Mouse (Mus musculus) MEL (cell line): ENCODE data around the gene Tcf7l2. TPM values are rescaled to one million over a fixed set of nuclear protein-coding genes. Genes with fewer than 3 reads are reported as not detected.

Experiments
- DNase-seq: peaks from one replicate; pipeline ENCODE4 v3.0.0; 2011; ENCODE audit warnings: low read depth, low spot score
- H3K27ac ChIP-seq: 2 replicates; pipeline ENCODE4 v1.5.1; 2012; ENCODE audit warnings: low read depth, mild to moderate bottlenecking, control low read depth, low read length, moderate library complexity; ENCODE audit not compliant: control insufficient read depth
- H3K27me3 ChIP-seq, 2 experiments: fragments of 150-350 bp in 1 of 2; sonication (generic) in 1 of 2; 2 replicates each; pipeline ENCODE4 v1.6.1; 2012; ENCODE audit warnings: low read length in 2 of 2, mild to moderate bottlenecking in 2 of 2, improper control_type of control experiment in 1 of 2, moderate library complexity in 1 of 2; ENCODE audit not compliant: insufficient read depth in 2 of 2, control insufficient read depth in 1 of 2
- H3K36me3 ChIP-seq, 2 experiments: 2 replicates each; pipeline ENCODE4 v1.6.1; 2012 to 2014; ENCODE audit warnings: low read length in 2 of 2, improper control_type of control experiment in 1 of 2, inconsistent platforms in 1 of 2, mild to moderate bottlenecking in 1 of 2; ENCODE audit not compliant: insufficient read depth in 2 of 2, control insufficient read depth in 1 of 2
- H3K4me1 ChIP-seq, 2 experiments: fragments of 150-350 bp in 1 of 2; sonication (generic) in 1 of 2; 2 replicates each; pipeline ENCODE4 v1.6.1; 2012; ENCODE audit warnings: low read length in 2 of 2, improper control_type of control experiment in 1 of 2, mild to moderate bottlenecking in 1 of 2; ENCODE audit not compliant: insufficient read depth in 2 of 2, control insufficient read depth in 1 of 2
- H3K4me3 ChIP-seq, 2 experiments: fragments of 150-350 bp in 1 of 2; sonication (generic) in 1 of 2; 2 replicates each; pipeline ENCODE4 v1.5.1; 2012; ENCODE audit warnings: low read depth in 2 of 2, low read length in 2 of 2, mild to moderate bottlenecking in 2 of 2, moderate library complexity in 2 of 2, control low read depth in 1 of 2, improper control_type of control experiment in 1 of 2; ENCODE audit not compliant: control insufficient read depth in 1 of 2, insufficient read depth in 1 of 2
- H3K79me2 ChIP-seq: 2 replicates; pipeline ENCODE4 v1.6.1; 2012; ENCODE audit warnings: mild to moderate bottlenecking, low read length, moderate library complexity; ENCODE audit not compliant: control insufficient read depth, poor library complexity, insufficient read depth
- H3K9ac ChIP-seq: 2 replicates; pipeline ENCODE4 v1.6.1; 2012; ENCODE audit warnings: low read depth, mild to moderate bottlenecking, control low read depth, low read length, moderate library complexity; ENCODE audit not compliant: control insufficient read depth, poor library complexity, severe bottlenecking
- H3K9me3 ChIP-seq: fragments of 150-350 bp; sonication (generic); replicated peaks from 2 replicates; pipeline ENCODE4 v1.6.1; 2012; ENCODE audit warnings: mild to moderate bottlenecking, low read length, improper control_type of control experiment, moderate library complexity; ENCODE audit not compliant: insufficient read depth
- BHLHE40 ChIP-seq: IDR thresholded peaks from 2 replicates; pipeline ENCODE4 v1.6.1; 2012; ENCODE audit warnings: low read depth, mild to moderate bottlenecking, inconsistent platforms, low read length, improper control_type of control experiment, borderline replicate concordance
- CHD1 ChIP-seq: IDR thresholded peaks from 2 replicates; pipeline ENCODE4 v1.6.1; 2012; ENCODE audit warnings: low read depth, mild to moderate bottlenecking, inconsistent platforms, low read length, improper control_type of control experiment
- CHD2 ChIP-seq: IDR thresholded peaks from 2 replicates; pipeline ENCODE4 v1.6.1; 2011; ENCODE audit warnings: low read length, improper control_type of control experiment
- CTCF ChIP-seq, 3 experiments: IDR thresholded peaks in 2 of 3; conservative IDR thresholded peaks in 1 of 3; 2 replicates each; pipeline ENCODE4 v1.5.1; 2011 to 2012; ENCODE audit warnings: low read length in 3 of 3, low read depth in 2 of 3, mild to moderate bottlenecking in 2 of 3, improper control_type of control experiment in 1 of 3, inconsistent platforms in 1 of 3, mixed read lengths in 1 of 3, moderate library complexity in 1 of 3; ENCODE audit not compliant: control insufficient read depth in 1 of 3, insufficient read depth in 1 of 3, poor library complexity in 1 of 3, severe bottlenecking in 1 of 3
- E2F4 ChIP-seq: IDR thresholded peaks from 2 replicates; pipeline ENCODE4 v1.6.1; 2011; ENCODE audit warnings: low read depth, low read length, improper control_type of control experiment, borderline replicate concordance
- ELF1 ChIP-seq: IDR thresholded peaks from 2 replicates; pipeline ENCODE4 v1.6.1; 2014; ENCODE audit warnings: low read depth, mild to moderate bottlenecking, inconsistent platforms, low read length, improper control_type of control experiment, moderate library complexity
- EP300 ChIP-seq, 2 experiments: IDR thresholded peaks; 2 replicates each; pipeline ENCODE4 v1.6.1; 2011; ENCODE audit warnings: improper control_type of control experiment in 2 of 2, low read length in 2 of 2, low read depth in 1 of 2, mild to moderate bottlenecking in 1 of 2
- GABPA ChIP-seq: IDR thresholded peaks from 2 replicates; pipeline ENCODE4 v1.6.1; 2012; ENCODE audit warnings: low read depth, mild to moderate bottlenecking, inconsistent platforms, low read length, improper control_type of control experiment, moderate library complexity
- GATA1 ChIP-seq: IDR thresholded peaks from 2 replicates; pipeline ENCODE4 v1.6.1; 2011; ENCODE audit warnings: low read depth, low read length, improper control_type of control experiment
- HCFC1 ChIP-seq: IDR thresholded peaks from 2 replicates; pipeline ENCODE4 v1.6.1; 2012; ENCODE audit warnings: low read depth, mild to moderate bottlenecking, inconsistent platforms, low read length, improper control_type of control experiment, moderate library complexity
- JUND ChIP-seq: IDR thresholded peaks from 2 replicates; pipeline ENCODE4 v1.6.1; 2011; ENCODE audit warnings: low read depth, mild to moderate bottlenecking, improper control_type of control experiment, low read length
- KAT2A ChIP-seq: conservative IDR thresholded peaks from 2 replicates; pipeline ENCODE4 v1.6.1; 2012; ENCODE audit warnings: low read depth, low read length, improper control_type of control experiment, inconsistent platforms
- MAFK ChIP-seq: IDR thresholded peaks from 2 replicates; pipeline ENCODE4 v1.6.1; 2011; ENCODE audit warnings: low read depth, mild to moderate bottlenecking, low read length, improper control_type of control experiment, borderline replicate concordance
- MAX ChIP-seq: IDR thresholded peaks from 2 replicates; pipeline ENCODE4 v1.6.1; 2011; ENCODE audit warnings: low read length, improper control_type of control experiment
- MEF2A ChIP-seq: IDR thresholded peaks from 2 replicates; pipeline ENCODE4 v1.6.1; 2014; ENCODE audit warnings: low read depth, mild to moderate bottlenecking, inconsistent platforms, low read length, improper control_type of control experiment; ENCODE audit not compliant: poor library complexity, insufficient replicate concordance, severe bottlenecking; ENCODE audit errors: extremely low read depth
- MXI1 ChIP-seq: IDR thresholded peaks from 2 replicates; pipeline ENCODE4 v1.6.1; 2011; ENCODE audit warnings: mild to moderate bottlenecking, low read depth, low read length, improper control_type of control experiment
- MYB ChIP-seq: IDR thresholded peaks from 2 replicates; pipeline ENCODE4 v1.6.1; 2011; ENCODE audit warnings: mild to moderate bottlenecking, low read depth, low read length, improper control_type of control experiment
- MYC ChIP-seq: IDR thresholded peaks from 2 replicates; pipeline ENCODE4 v1.6.1; 2011; ENCODE audit warnings: low read depth, mild to moderate bottlenecking, low read length, improper control_type of control experiment, moderate library complexity
- NELFE ChIP-seq: IDR thresholded peaks from 2 replicates; pipeline ENCODE4 v1.6.1; 2011; ENCODE audit warnings: low read depth, low read length, improper control_type of control experiment
- NRF1 ChIP-seq: IDR thresholded peaks from 2 replicates; pipeline ENCODE4 v1.6.1; 2014; ENCODE audit warnings: low read depth, mild to moderate bottlenecking, inconsistent platforms, low read length, improper control_type of control experiment, moderate library complexity; ENCODE audit not compliant: poor library complexity, insufficient read depth, severe bottlenecking
- POLR2A ChIP-seq, 2 experiments: IDR thresholded peaks; 2 replicates each; pipeline ENCODE4 v1.6.1; 2011 to 2012; ENCODE audit warnings: low read length in 2 of 2, mild to moderate bottlenecking in 2 of 2, control low read depth in 1 of 2, improper control_type of control experiment in 1 of 2, low read depth in 1 of 2, moderate library complexity in 1 of 2; ENCODE audit not compliant: control insufficient read depth in 1 of 2, insufficient read depth in 1 of 2, poor library complexity in 1 of 2
- POLR2AphosphoS5 ChIP-seq: IDR thresholded peaks from 2 replicates; pipeline ENCODE4 v1.6.1; 2012; ENCODE audit warnings: low read depth, borderline replicate concordance, mild to moderate bottlenecking, inconsistent platforms, low read length, moderate library complexity, mixed read lengths
- RAD21 ChIP-seq: IDR thresholded peaks from 2 replicates; pipeline ENCODE4 v1.6.1; 2011; ENCODE audit warnings: mild to moderate bottlenecking, low read depth, low read length, improper control_type of control experiment
- RCOR1 ChIP-seq: IDR thresholded peaks from 2 replicates; pipeline ENCODE4 v1.6.1; 2012; ENCODE audit warnings: low read depth, mild to moderate bottlenecking, inconsistent platforms, low read length, improper control_type of control experiment
- SIN3A ChIP-seq: IDR thresholded peaks from 2 replicates; pipeline ENCODE4 v1.6.1; 2012; ENCODE audit warnings: low read length, improper control_type of control experiment, inconsistent platforms
- SMC3 ChIP-seq: IDR thresholded peaks from 2 replicates; pipeline ENCODE4 v1.6.1; 2011; ENCODE audit warnings: low read depth, low read length, improper control_type of control experiment
- TAL1 ChIP-seq: IDR thresholded peaks from 2 replicates; pipeline ENCODE4 v1.6.1; 2012; ENCODE audit warnings: mild to moderate bottlenecking, inconsistent platforms, low read length, moderate library complexity, mixed read lengths
- TBP ChIP-seq: IDR thresholded peaks from 2 replicates; pipeline ENCODE4 v1.8.0; 2011; ENCODE audit warnings: low read depth, low read length, improper control_type of control experiment
- TCF12 ChIP-seq: IDR thresholded peaks from 2 replicates; pipeline ENCODE4 v1.6.1; 2014; ENCODE audit warnings: low read depth, mild to moderate bottlenecking, inconsistent platforms, low read length, improper control_type of control experiment, moderate library complexity
- UBTF ChIP-seq: IDR thresholded peaks from 2 replicates; pipeline ENCODE4 v1.6.1; 2012; ENCODE audit warnings: low read depth, mild to moderate bottlenecking, inconsistent platforms, low read length, improper control_type of control experiment, moderate library complexity, borderline replicate concordance; ENCODE audit not compliant: insufficient read depth
- USF1 ChIP-seq: IDR thresholded peaks from 2 replicates; pipeline ENCODE4 v1.6.1; 2014; ENCODE audit warnings: low read depth, mild to moderate bottlenecking, inconsistent platforms, low read length, improper control_type of control experiment, moderate library complexity
- USF2 ChIP-seq, 2 experiments: IDR thresholded peaks; 2 replicates each; pipeline ENCODE4 v1.6.1; 2011 to 2012; ENCODE audit warnings: improper control_type of control experiment in 2 of 2, low read length in 2 of 2, borderline replicate concordance in 1 of 2, inconsistent platforms in 1 of 2, low read depth in 1 of 2, mild to moderate bottlenecking in 1 of 2; ENCODE audit not compliant: insufficient read depth in 1 of 2
- ZC3H11A ChIP-seq: IDR thresholded peaks from 2 replicates; pipeline ENCODE4 v1.6.1; 2012; ENCODE audit warnings: low read depth, mild to moderate bottlenecking, inconsistent platforms, low read length, improper control_type of control experiment
- ZKSCAN1 ChIP-seq: IDR thresholded peaks from 2 replicates; pipeline ENCODE4 v1.6.1; 2012; ENCODE audit warnings: low read depth, mild to moderate bottlenecking, inconsistent platforms, low read length, improper control_type of control experiment, moderate library complexity
- ZMIZ1 ChIP-seq: IDR thresholded peaks from 2 replicates; pipeline ENCODE4 v1.6.1; 2012; ENCODE audit warnings: low read depth, mild to moderate bottlenecking, inconsistent platforms, low read length, improper control_type of control experiment, moderate library complexity
- polyA plus RNA-seq, 2 experiments: library from polyadenylated mRNA; stranded (reverse) in 1 of 2; unstranded in 1 of 2; fragments of >175 nt in 1 of 2; fragments of >200 nt in 1 of 2; gene quantifications; 2 replicates each; pipeline versions ENCODE4 v1.2.1 to v1.2.4; 2012; ENCODE audit warnings: low replicate concordance in 2 of 2, low read depth in 1 of 2; ENCODE audit not compliant: insufficient read length in 2 of 2, insufficient read depth in 1 of 2, missing spikeins in 1 of 2
- total RNA-seq: library from RNA; depleted of rRNA; stranded (reverse); fragments of 300-350 nt; gene quantifications from 2 replicates; pipeline ENCODE4 v1.2.3, GENCODE M21; 2012

Tcf7l2 gene
- total and polyA plus RNA-seq, 3 experiments, result 0.65 to 12.8 TPM; not detected in 1

DNA sequence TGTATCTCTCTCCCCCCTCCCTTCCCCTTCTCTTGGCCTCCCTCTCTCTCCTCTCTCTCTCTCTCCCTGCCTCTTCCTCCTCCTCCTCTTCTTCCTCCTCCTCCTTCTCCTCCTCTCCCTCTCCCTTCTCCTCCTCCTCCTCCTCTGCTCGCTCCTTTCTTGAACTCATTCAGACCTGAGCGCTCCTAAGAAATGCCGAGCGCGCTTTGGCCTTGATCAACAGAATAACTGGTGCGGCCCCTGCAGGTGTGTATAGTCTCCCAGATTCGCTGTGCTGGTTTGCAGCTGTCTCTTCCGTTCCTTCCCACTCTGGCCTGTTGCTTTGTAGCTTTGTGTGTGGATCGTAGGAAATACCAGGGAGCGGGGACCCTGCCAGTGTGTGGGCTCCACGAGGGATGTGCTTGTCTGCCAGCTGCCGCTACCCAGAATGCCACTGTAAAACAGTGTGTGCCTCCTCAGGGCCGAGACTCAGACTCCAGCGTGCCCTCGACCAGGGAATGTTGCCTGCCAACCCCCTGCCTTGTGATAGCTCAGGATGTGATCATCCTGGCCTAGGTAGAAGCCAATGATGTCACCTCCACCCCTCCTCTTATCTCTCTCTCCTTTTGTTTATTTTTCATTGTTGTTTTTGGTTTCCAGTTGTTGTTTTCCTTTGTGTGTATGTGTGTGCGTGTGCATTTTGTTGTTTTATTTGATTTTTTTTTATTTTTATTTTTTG, 184.3 kb downstream of the Tcf7l2 start:
- Histone ChIP-seq H3K27me3 (no peaks in the 10 kb centered on the region), H3K4me3 (peak overlapping the region; percentile 66 to 72), H3K4me1 (peaks cover 21 to 36% of the 10 kb centered on the region in 2 experiments), H3K27ac (peak overlapping the region; percentile 98), H3K9ac (peak overlapping the region; percentile 80), H3K36me3 (peaks cover 0 to 25% of the 10 kb centered on the region in 2 experiments; a peak in 2 of 4 replicates), H3K9me3 (no peaks in the 10 kb centered on the region), H3K79me2 (peaks cover 12% of the 10 kb centered on the region)
- DNase-seq, result peak; percentile 88
- TF ChIP-seq TCF12 (peak; percentile 42; the same call in 1 of the 2 replicates), ZC3H11A (no peak), ELF1 (0 out of 2 replicates have a peak, but pooled peaks have one; percentile 5), UBTF (no peak), POLR2AphosphoS5 (peak; percentile 81), KAT2A (no peak), NRF1 (no peak), TBP (peak; percentile 53; the same call in 1 of the 2 replicates), EP300 (IDR thresholded peaks at IDR 0.05; ENCODE audit: low read depth in 1 of 2, low read length in 2 of 2) (no peak; a peak in 1 of 4 replicates), MYB (no peak), HCFC1 (0 out of 2 replicates have a peak, but pooled peaks have one; percentile 30), MEF2A (no peak), E2F4 (no peak), GABPA (0 out of 2 replicates have a peak, but pooled peaks have one; percentile 18), CHD1 (peak; percentile 84), RAD21 (no peak), RCOR1 (peak; percentile 5), POLR2A (IDR thresholded peaks at IDR 0.05; ENCODE audit: control insufficient read depth in 1 of 2, insufficient read depth in 1 of 2, low read depth in 1 of 2, low read length in 2 of 2, poor library complexity in 1 of 2) (peak; percentile 23 to 65; a peak in 3 of 4 replicates), JUND (no peak; the same call in 1 of the 2 replicates), SMC3 (no peak), MYC (peak; percentile 56; the same call in 1 of the 2 replicates), GATA1 (peak; percentile 57), MXI1 (peak; percentile 81), SIN3A (peak; percentile 42), BHLHE40 (peak; percentile 29; the same call in 1 of the 2 replicates), USF1 (no peak), MAFK (no peak), ZKSCAN1 (no peak), TAL1 (no peak), NELFE (peak; percentile 60), USF2 (IDR thresholded peaks at IDR 0.05; ENCODE audit: borderline replicate concordance in 1 of 2, insufficient read depth in 1 of 2, low read depth in 1 of 2, low read length in 2 of 2) (no peak), CHD2 (no peak; the same call in 1 of the 2 replicates), CTCF (IDR thresholded peaks at IDR 0.05 in 2 of 3, conservative IDR thresholded peaks at IDR 0.05 in 1 of 3; ENCODE audit: control insufficient read depth in 1 of 3, insufficient read depth in 1 of 3, low read depth in 2 of 3, low read length in 3 of 3, poor library complexity in 1 of 3, severe bottlenecking in 1 of 3) (0 out of 6 replicates have a peak, but pooled peaks of 1 of the 3 experiments have one; percentile 18), ZMIZ1 (peak; percentile 77), MAX (peak; percentile 82)
